Mouse (Mus musculus) brain, embryonic 14.5 days (tissue): ENCODE data around the gene Eps8.

ENCODE experiments used
- CTCF ChIP-seq: fragments of 200-500 bp; IDR thresholded peaks from 2 replicates; pipeline ENCODE4 v1.5.1; 2012; ENCODE audit warnings: inconsistent platforms, mild to moderate bottlenecking, moderate library complexity, borderline replicate concordance; ENCODE audit not compliant: insufficient read depth, insufficient read length; ENCODE audit errors: extremely low read depth
- POLR2A ChIP-seq: fragments of 200-500 bp; IDR thresholded peaks from 2 replicates; pipeline ENCODE4 v1.6.1; 2012; ENCODE audit warnings: mild to moderate bottlenecking, inconsistent platforms, borderline replicate concordance; ENCODE audit not compliant: poor library complexity, insufficient read depth, insufficient read length, severe bottlenecking; ENCODE audit errors: extremely low read depth

DNA sequence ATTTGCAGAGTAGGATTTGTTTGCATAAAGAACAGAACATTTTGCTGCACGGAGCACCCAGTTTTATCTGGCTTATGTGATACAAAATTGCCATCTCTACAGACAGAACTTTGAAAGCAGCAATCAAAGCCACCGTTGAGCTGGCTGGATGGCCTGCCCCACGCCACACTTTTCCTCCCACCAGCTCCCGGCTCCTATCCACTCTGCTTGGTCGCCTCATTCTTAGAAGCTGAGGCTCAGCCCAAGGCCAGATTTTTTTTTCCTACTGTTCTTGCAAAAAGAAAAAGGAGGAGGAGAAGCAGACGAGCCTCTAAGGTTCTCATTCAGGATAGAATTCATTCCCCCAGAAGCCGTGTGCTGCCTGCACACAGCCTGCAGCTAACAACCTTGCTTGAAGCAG lies 80.8 kb downstream of the Eps8 start:
- TF ChIP-seq CTCF (no peak), POLR2A (no peak)
